Mouse (Mus musculus): ENCODE measurements at regions not wholly inside any gene's neighbourhood (a gene's known extent, or its start where the extent isn't known, plus 50 kb on each side); places are given as distances from the start of the nearest gene placed in this dataset.

DNA sequence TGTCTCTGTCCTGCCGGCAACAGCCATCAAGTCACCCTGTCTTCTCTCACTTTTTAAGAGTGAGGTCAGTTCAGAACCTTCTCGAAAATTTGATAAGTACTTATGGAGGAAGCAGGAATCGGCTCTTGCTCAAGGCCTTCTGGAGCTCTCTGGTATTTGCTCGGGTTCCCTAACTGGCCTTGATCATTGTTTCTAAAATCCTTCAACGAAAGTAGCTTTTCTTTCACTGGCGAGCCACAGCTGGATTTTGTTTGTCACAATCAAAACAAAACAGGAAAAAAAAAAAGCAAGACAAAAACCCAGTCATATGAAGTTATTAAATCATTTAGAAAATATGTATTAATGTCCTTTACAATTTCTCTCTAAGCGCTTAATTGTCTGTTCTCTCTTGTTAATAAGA lies 156.6 kb upstream of the Tex13c2 start:
- ATAC-seq (ENCODE audit: insufficient number of reproducible peaks, low FRiP score, low TSS enrichment, low read depth), result no peak
- WGBS, result 73% methylated on average over 7 of the region's 7 CpGs
- Histone ChIP-seq H3K27me3 (no peaks in the 10 kb centered on the region), H3K36me3 (no peaks in the 10 kb centered on the region), H3K9ac (no peak overlapping the region), H3K4me3 (no peak overlapping the region), H3K27ac (no peak overlapping the region), H3K9me3 (no peaks in the 10 kb centered on the region), H3K4me1 (no peaks in the 10 kb centered on the region), H3K4me2 (no peak overlapping the region)

DNA sequence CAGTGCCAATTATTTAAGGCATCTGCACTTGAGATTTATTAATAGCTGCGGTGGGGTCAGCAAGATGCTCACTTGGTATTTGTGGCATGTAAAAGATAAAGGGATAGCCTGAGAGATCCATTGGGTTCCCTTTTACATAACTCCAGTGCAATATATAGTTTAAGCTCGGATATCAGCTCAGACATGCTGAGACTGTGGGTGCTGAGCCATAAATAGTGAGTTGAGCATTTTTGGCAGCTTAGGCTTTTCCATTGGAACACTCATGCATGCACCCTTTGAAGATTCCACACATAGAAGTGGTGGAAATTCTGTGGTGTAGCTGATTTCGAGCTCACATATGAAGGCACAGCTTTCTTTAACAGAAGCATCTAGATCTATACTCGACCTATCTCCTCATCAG lies 155.9 kb upstream of the Tex13c2 start:
- Histone ChIP-seq H3K27me3 (no peaks in the 10 kb centered on the region), H3K27ac (no peak overlapping the region)

DNA sequence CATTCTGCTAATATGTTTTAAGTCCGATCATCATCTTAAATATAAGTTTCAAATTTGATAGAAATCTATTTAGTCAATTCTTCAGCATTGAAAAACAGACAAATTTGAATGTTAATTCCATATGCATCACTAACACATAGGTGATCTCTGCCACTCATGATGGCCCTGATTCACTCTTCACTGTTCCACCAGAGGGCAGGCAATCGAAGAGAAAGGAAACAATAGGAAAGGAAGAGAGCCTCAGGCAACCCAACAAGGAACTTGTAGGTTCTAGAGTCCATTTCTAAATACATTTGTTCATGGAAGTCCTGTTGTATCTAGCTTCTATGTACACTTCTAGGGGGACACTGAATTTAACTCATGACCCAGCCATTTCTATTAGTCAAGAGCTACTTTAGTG lies 154.7 kb upstream of the Tex13c2 start:
- WGBS, result 85% methylated on average over 2 of the region's 2 CpGs
- Histone ChIP-seq H3K27me3 (no peaks in the 10 kb centered on the region), H3K36me3 (no peaks in the 10 kb centered on the region), H3K4me1 (no peaks in the 10 kb centered on the region), H3K9me3 (no peaks in the 10 kb centered on the region), H3K4me3 (no peak overlapping the region), H3K9ac (no peak overlapping the region), H3K4me2 (no peak overlapping the region), H3K27ac (no peak overlapping the region)
- ATAC-seq (ENCODE audit: insufficient number of reproducible peaks, low FRiP score, low TSS enrichment, low read depth), result no peak

More for the DNA sequence above, 155.9 kb upstream of the Tex13c2 start:
- H3K9me3 ChIP-seq, result no peaks in the 10 kb centered on the region
- no peak overlapping the region for H3K4me2 ChIP-seq
- WGBS, result 54% methylated on average over 4 of the region's 4 CpGs
- no peaks in the 10 kb centered on the region for H3K4me1 ChIP-seq
- H3K36me3 ChIP-seq, result no peaks in the 10 kb centered on the region
- ATAC-seq (ENCODE audit: insufficient number of reproducible peaks, low FRiP score, low TSS enrichment, low read depth), result no peak
- H3K4me3 ChIP-seq, result no peak overlapping the region
- no peak overlapping the region for H3K9ac ChIP-seq

DNA sequence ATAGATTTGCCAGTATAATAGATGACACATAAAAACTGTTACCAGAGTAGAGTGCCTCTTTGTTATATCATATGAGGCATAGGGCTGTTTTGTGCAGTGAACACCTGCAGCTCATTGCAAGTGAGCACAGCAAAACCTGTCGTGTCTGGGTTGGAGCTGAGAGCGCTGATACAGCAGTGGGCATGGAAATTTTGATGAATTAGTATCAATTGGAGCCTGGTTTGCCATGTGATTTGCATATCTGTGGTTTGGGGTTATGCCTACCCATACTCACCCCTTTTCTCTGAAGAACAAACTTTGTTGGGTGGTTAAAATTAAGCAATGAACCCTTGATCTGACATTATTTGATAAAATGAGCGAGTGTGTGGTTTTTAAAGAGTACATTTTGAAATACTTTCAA lies 152.7 kb upstream of the Tex13c2 start:
- 82% methylated on average over 3 of the region's 3 CpGs for WGBS
- H3K27me3 ChIP-seq, result no peaks in the 10 kb centered on the region
- no peaks in the 10 kb centered on the region for H3K9me3 ChIP-seq
- no peak overlapping the region for H3K4me3 ChIP-seq
- no peaks in the 10 kb centered on the region for H3K4me1 ChIP-seq
- no peak for ATAC-seq (ENCODE audit: insufficient number of reproducible peaks, low FRiP score, low TSS enrichment, low read depth)
- no peak overlapping the region for H3K9ac ChIP-seq
- H3K27ac ChIP-seq, result no peak overlapping the region
- H3K36me3 ChIP-seq, result no peaks in the 10 kb centered on the region
- no peak overlapping the region for H3K4me2 ChIP-seq

DNA sequence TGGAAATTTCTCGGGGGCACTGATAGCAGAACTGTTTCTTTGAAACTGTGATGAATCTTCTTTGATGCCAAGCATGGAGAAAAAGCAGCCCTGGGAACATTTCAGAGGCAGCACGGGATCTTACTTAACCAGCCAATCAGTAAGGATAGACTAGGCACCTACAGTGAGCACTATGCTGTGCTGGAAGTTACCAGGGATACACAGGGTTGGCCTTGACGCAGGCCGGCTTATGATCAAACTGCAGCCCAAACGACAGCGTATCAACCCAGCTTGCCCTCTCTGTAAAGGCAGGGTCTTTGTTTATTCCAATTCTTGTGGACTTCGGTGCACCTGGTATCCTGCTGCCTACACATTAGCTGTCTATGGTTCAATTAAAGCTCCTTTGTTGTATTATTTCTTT lies 147.1 kb upstream of the Tex13c2 start:
- 63% methylated on average over 7 of the region's 7 CpGs for WGBS
- Histone ChIP-seq H3K9ac (no peak overlapping the region), H3K36me3 (no peaks in the 10 kb centered on the region), H3K4me3 (no peak overlapping the region), H3K27me3 (no peaks in the 10 kb centered on the region), H3K4me1 (no peaks in the 10 kb centered on the region), H3K9me3 (no peaks in the 10 kb centered on the region), H3K4me2 (no peak overlapping the region), H3K27ac (no peak overlapping the region)
- no peak for ATAC-seq (ENCODE audit: insufficient number of reproducible peaks, low FRiP score, low TSS enrichment, low read depth)

DNA sequence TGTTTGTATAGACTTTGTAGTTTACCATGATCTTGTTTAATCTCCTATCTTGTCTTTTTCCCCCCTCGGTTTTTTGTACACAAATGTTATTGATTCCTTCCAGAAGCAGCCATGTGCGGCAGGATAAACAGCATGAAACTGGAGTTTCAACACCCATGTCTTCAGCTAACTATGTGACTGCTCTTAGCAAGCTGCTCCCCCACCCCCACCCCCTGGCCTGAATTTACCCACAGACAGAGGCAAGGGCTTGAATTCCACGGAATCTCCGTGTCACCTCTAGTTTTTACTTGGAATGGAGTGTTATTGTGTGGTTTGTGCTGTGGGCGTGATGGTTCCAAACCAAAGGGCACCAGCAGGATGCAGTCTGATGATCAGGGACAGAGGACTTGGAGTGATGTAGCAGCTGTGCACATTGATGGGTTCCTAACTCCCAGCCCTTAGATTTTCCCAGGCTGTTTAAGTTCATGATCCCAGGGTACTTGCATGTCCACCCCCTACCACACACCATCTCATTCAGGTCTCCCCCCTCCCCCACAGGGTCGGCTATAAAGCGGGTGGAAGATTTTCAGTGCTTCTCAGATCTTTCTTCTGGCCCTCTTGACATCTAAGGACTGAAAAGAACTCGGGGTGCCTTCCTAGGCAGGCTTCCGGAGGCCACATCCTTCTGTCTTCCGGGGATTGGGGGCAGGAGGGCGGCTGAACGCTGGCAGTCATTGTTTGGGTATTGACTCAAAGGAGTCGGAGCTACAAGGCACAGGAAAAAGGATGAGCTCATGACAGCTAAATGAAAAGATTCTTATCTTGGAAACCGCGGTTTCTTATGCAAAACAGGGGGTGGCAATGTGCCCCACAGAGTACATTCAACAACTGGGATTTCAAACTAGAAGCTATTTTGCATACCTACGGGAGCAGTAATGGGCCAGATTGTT lies 146.3 kb upstream of the Tex13c2 start:
- no peaks in the 10 kb centered on the region for H3K4me1 ChIP-seq
- H3K36me3 ChIP-seq, result no peaks in the 10 kb centered on the region
- H3K27me3 ChIP-seq, result no peaks in the 10 kb centered on the region
- no peaks in the 10 kb centered on the region for H3K9me3 ChIP-seq
- H3K4me2 ChIP-seq, result no peak overlapping the region
- no peak for ATAC-seq (ENCODE audit: insufficient number of reproducible peaks, low FRiP score, low TSS enrichment, low read depth)
- 33% methylated on average over 16 of the region's 16 CpGs for WGBS
- H3K27ac ChIP-seq, result no peak overlapping the region
- no peak overlapping the region for H3K9ac ChIP-seq
- H3K4me3 ChIP-seq, result no peak overlapping the region

DNA sequence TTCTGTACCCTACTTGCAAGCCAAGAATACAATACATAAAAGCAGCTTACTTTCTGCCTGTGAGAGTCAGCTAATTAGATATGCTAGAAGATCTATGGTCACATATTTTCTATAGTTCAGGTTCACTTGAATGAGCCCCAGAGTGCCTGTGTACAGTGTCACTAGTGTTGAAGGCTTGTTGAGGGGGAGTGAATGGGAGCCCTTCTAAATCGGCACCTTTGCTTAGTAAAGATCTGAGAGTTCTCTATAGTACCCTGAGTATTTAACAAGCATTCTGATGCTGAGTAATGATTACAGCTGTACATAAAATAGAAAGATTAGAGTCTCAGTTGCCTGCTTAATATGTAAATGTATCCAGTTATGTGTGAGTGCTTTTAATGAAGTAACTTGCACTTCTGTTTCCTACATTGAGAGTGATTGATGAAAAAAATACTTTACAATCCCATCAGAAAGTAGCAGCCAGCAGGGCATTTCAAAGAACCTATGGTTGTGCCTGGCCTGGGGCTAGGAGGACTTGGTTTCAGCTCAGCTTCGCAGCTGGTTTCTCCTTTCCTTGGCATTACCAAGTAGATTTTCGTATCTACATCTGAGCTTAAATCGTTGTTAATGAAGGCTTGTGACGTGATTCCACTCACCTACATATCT lies 136.8 kb upstream of the Tex13c2 start:
- 72% methylated on average over 5 of the region's 5 CpGs for whole genome bisulfite sequencing
- H3K27ac ChIP-seq, result no peak overlapping the region
- H3K4me2 ChIP-seq, result no peak overlapping the region
- no peak overlapping the region for H3K9ac ChIP-seq
- no peaks in the 10 kb centered on the region for H3K27me3 ChIP-seq
- ATAC-seq (ENCODE audit: insufficient number of reproducible peaks, low FRiP score, low TSS enrichment, low read depth), result no peak
- H3K36me3 ChIP-seq, result no peaks in the 10 kb centered on the region
- no peaks in the 10 kb centered on the region for H3K9me3 ChIP-seq
- H3K4me3 ChIP-seq, result no peak overlapping the region
- H3K4me1 ChIP-seq, result no peaks in the 10 kb centered on the region

DNA sequence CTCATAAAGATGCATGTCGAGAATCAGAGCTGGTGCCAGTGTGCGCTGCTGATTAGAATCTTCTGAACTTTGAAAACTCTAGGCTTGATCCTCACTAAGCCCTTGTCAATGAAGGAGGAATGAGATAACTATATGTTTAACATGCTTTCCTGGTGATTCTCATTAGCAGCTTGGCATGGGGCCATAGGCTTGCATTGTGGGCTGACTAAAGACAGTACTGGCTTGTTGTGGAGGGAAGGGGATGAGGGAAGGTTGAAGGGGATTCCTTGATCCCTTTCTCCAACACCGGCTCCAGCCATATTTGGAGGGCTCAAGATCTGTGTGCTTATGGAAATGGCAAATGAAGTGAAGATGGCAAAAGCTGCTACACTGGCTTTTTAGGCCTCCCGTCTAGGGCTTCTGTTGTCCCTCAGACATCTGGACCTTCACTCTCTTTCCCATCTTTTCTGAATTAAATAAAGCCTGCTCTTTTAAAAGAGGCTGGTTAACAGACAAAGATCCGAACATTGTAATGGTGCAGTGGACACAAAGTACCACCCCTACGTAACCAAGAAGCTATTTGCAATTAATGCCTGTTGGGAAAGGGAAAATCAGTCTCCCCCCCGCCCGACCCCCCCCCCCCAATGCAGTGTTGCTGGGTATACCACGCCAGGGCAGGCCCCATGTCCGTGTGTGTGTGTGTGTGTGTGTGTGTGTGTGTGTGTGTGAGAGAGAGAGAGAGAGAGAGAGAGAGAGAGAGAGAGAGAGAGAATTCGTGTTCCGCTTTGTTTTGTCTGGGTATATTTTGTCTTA lies 129.9 kb upstream of the Tex13c2 start:
- Histone ChIP-seq H3K4me1 (no peaks in the 10 kb centered on the region), H3K36me3 (no peaks in the 10 kb centered on the region), H3K4me3 (no peak overlapping the region), H3K27me3 (no peaks in the 10 kb centered on the region), H3K9ac (no peak overlapping the region), H3K9me3 (no peaks in the 10 kb centered on the region), H3K4me2 (no peak overlapping the region; the same call in 1 of the 2 replicates), H3K27ac (no peak overlapping the region)
- WGBS, result 64% methylated on average over 8 of the region's 12 CpGs
- ATAC-seq (ENCODE audit: insufficient number of reproducible peaks, low FRiP score, low TSS enrichment, low read depth), result no peak

DNA sequence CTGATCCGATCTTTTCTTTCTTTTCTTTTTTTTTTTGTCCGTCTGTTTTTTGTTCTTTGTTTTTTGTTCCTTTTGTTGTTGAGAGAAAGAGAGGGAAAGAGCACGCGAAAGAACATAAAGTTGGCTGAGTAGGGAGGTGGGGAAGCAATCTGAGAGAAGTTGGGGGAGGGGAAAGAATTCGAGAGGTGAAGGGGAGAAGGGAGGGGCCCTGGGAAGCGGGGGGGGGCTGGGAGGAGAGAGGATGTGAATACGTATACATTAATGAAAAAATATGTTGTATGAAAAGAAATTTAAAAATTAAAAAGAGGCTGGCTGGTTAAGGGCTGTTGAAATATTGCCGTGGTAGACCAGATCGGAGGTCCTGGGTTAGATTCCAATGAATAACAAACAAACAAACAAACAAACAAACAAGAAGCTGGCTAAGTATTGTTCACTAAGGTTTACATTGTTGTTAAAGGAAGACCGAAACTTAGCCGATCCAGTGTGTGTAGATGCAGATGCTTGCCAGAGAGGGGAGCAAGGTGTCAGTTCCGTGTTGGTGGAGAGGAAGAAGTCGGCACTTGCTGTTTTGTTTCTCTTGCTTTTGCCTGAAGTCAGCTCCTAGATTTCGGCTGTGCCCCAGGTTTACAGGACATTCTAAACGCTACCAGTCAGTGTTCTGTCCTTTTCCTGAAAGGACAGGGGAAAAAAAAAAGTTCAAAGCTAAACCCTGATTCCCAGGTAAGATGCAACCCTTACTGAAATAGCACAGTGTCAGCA lies 129.1 kb upstream of the Tex13c2 start:
- Histone ChIP-seq H3K9ac (no peak overlapping the region), H3K27me3 (no peaks in the 10 kb centered on the region), H3K4me2 (peak overlapping the region; percentile 38), H3K4me3 (peak overlapping the region; percentile 19), H3K4me1 (no peaks in the 10 kb centered on the region), H3K36me3 (no peaks in the 10 kb centered on the region), H3K27ac (peak overlapping the region; percentile 43; the same call in 1 of the 2 replicates), H3K9me3 (no peaks in the 10 kb centered on the region)
- 22% methylated on average over 14 of the region's 15 CpGs for WGBS
- no peak for ATAC-seq (ENCODE audit: insufficient number of reproducible peaks, low FRiP score, low TSS enrichment, low read depth)

DNA sequence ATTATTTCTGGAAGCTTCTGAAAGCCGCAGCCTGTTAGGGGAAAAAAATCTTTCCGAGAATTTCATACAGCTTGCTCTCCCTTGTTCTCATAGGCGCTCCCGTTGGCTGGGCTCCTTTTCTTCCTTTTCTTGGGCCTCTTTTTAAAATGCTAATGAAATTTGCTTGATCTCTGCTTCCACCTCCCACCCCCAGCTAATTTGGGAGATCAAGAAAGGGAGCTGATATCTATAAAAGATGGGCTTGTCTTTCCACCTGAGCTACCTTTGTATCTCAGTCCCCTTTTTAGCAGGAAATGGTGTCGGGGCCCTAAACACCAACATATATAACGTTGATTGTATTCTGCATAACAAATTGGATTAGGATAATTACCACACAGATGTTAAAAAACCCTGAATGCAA lies 128.5 kb upstream of the Tex13c2 start:
- ATAC-seq (ENCODE audit: insufficient number of reproducible peaks, low FRiP score, low TSS enrichment, low read depth), result no peak
- peak overlapping the region; percentile 19; the same call in 1 of the 2 replicates for H3K4me3 ChIP-seq
- no peaks in the 10 kb centered on the region for H3K36me3 ChIP-seq
- no peaks in the 10 kb centered on the region for H3K9me3 ChIP-seq
- H3K4me1 ChIP-seq, result no peaks in the 10 kb centered on the region
- H3K4me2 ChIP-seq, result peak overlapping the region; percentile 38
- WGBS, result 35% methylated on average over 6 of the region's 6 CpGs
- H3K9ac ChIP-seq, result no peak overlapping the region
- no peaks in the 10 kb centered on the region for H3K27me3 ChIP-seq
- 0 out of 2 replicates have a peak overlapping the region, but pooled peaks have one; percentile 43 for H3K27ac ChIP-seq

DNA sequence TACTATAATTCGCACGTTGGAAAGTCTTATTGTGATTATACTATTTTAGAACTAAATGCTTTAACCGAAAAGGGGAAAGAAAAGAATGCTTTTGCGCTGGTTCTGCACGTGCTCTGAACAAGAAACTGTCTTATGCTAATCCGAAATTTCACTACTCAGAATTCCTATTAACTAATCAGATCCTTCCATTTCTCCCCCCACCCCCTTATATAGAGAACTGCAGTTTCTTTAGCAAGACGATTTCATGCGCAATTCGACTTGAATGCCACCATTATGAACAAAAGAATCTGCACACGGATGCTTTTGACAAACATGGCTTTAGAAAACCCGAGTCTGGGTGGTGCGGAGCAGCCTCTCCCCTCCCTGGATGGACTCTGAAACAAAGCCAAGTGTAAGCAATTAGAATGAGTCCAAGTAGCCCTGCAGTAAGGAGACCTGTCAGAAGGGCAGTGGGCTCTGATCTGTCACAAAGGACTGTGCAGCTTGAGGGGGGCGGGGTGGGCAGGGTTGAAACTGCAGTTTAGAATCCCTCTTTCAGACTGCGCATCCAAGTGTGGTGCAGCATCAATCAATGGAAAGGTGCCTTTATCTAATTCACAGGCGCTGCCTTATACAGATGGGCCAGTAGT lies 128.0 kb upstream of the Tex13c2 start:
- Histone ChIP-seq H3K4me2 (no peak overlapping the region), H3K27ac (no peak overlapping the region), H3K36me3 (no peaks in the 10 kb centered on the region), H3K9ac (no peak overlapping the region), H3K27me3 (no peaks in the 10 kb centered on the region), H3K9me3 (no peaks in the 10 kb centered on the region), H3K4me1 (no peaks in the 10 kb centered on the region), H3K4me3 (no peak overlapping the region)
- no peak for ATAC-seq (ENCODE audit: insufficient number of reproducible peaks, low FRiP score, low TSS enrichment, low read depth)
- 35% methylated on average over 15 of the region's 15 CpGs for WGBS
